Mouse (Mus musculus): ENCODE measurements around the gene Adgrb2.

DNA sequence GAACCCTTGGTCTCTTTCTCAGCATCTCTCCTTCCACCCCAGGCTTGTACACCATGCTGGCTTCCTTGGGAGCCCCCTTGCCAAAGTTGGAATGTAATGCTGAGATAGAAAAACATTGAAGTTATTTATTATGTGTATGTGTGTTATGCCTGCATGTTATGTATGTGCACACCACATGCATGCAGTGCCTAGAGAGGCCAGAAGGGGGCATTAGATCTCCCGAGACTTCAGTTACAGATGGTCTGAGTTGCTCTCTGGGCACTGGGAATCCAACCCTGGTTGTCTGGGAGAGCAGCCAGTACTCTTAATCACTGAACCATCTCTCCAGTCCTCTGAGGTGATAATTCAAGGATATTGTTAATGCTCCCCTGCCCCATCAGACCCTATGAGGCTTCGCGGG is 67.6 kb downstream of the Adgrb2 start:
- TF ChIP-seq CTCF (IDR thresholded peaks at IDR 0.05 in 2 of 3, conservative IDR thresholded peaks at IDR 0.05 in 1 of 3; ENCODE audit: control insufficient read depth in 1 of 3, insufficient read depth in 1 of 3, low read depth in 2 of 3, low read length in 3 of 3, poor library complexity in 1 of 3, severe bottlenecking in 1 of 3): peak; percentile 15 to 40 (median 22); a peak in 3 of 6 replicates
- TF ChIP-seq E2F4 (IDR thresholded peaks at IDR 0.05; ENCODE audit: borderline replicate concordance, low read depth, low read length): no peak
- no peak for TF ChIP-seq EP300 (IDR thresholded peaks at IDR 0.05; ENCODE audit: low read depth in 1 of 2, low read length in 2 of 2)
- TF ChIP-seq RAD21 (IDR thresholded peaks at IDR 0.05; ENCODE audit: low read depth, low read length): no peak
- TF ChIP-seq MXI1 (IDR thresholded peaks at IDR 0.05; ENCODE audit: low read depth, low read length): no peak
- TF ChIP-seq USF2 (IDR thresholded peaks at IDR 0.05; ENCODE audit: borderline replicate concordance in 1 of 2, insufficient read depth in 1 of 2, low read depth in 1 of 2, low read length in 2 of 2): no peak
- TF ChIP-seq MAFK (IDR thresholded peaks at IDR 0.05; ENCODE audit: borderline replicate concordance, low read depth, low read length): no peak
- no peak for TF ChIP-seq MEF2A (IDR thresholded peaks at IDR 0.05; ENCODE audit: extremely low read depth, insufficient replicate concordance, low read depth, low read length, poor library complexity, severe bottlenecking)
- no peak for TF ChIP-seq GATA1 (IDR thresholded peaks at IDR 0.05; ENCODE audit: low read depth, low read length)
- no peak for TF ChIP-seq TAL1 (IDR thresholded peaks at IDR 0.05; ENCODE audit: low read length)

Data from MEL (cell line).